Mouse (Mus musculus) hindbrain, embryonic 12.5 days (tissue): ENCODE measurements at regions not wholly inside any gene's neighbourhood (a gene's known extent, or its start where the extent isn't known, plus 50 kb on each side); places are given as distances from the start of the nearest gene placed in this dataset.
A peak's percentile ranks its signal among the peaks of the same experiment; 100 is the strongest.

Experiments
- ATAC-seq: fragments of 200-750 bp; cut with Nextera tagmentation; 2 replicates; pipeline ENCODE4 v1.8.0; 2017; ENCODE audit warnings: moderate TSS enrichment; ENCODE audit not compliant: low FRiP score
- H3K27ac ChIP-seq: fragments of 300-500 bp; sonication (generic); 2 replicates; pipeline ENCODE4 v1.5.1; 2016; ENCODE audit warnings: mild to moderate bottlenecking
- H3K27me3 ChIP-seq: fragments of 300-500 bp; sonication (generic); 2 replicates; pipeline ENCODE4 v1.6.1; 2016; ENCODE audit warnings: mild to moderate bottlenecking
- H3K36me3 ChIP-seq: fragments of 300-500 bp; sonication (generic); 2 replicates; pipeline ENCODE4 v1.6.1; 2016; ENCODE audit warnings: mild to moderate bottlenecking
- H3K4me1 ChIP-seq: fragments of 300-500 bp; sonication (generic); 2 replicates; pipeline ENCODE4 v1.6.1; 2016
- H3K4me2 ChIP-seq: fragments of 300-500 bp; sonication (generic); replicated peaks from 2 replicates; pipeline ENCODE4 v1.6.1; 2016; ENCODE audit warnings: mild to moderate bottlenecking
- H3K4me3 ChIP-seq: fragments of 300-500 bp; sonication (generic); 2 replicates; pipeline ENCODE4 v1.5.1; 2016; ENCODE audit warnings: mild to moderate bottlenecking
- H3K9ac ChIP-seq: fragments of 300-500 bp; sonication (generic); 2 replicates; pipeline ENCODE4 v1.6.1; 2016; ENCODE audit warnings: mild to moderate bottlenecking, moderate library complexity
- H3K9me3 ChIP-seq: fragments of 300-500 bp; sonication (generic); replicated peaks from 2 replicates; pipeline ENCODE4 v1.6.1; 2016; ENCODE audit warnings: mild to moderate bottlenecking
- WGBS: fragments of 180-500 bp; shearing (Covaris S2); methylation state at CpG from one replicate; pipeline ENCODE4 v1.1.7; 2016; 5-methylcytosine and 5-hydroxymethylcytosine counted together

GRCm38 (mm10) chr2:149614078-149614939, 209.5 kb downstream of the Cst10 start:
- ATAC-seq, result no peak
- no peaks in the 10 kb centered on the region for H3K36me3 ChIP-seq
- no peaks in the 10 kb centered on the region for H3K4me1 ChIP-seq
- no peak overlapping the region for H3K9ac ChIP-seq
- H3K9me3 ChIP-seq, result no peaks in the 10 kb centered on the region
- H3K4me3 ChIP-seq, result no peak overlapping the region
- 87% methylated on average over 2 of the region's 2 CpGs for WGBS
- no peak overlapping the region for H3K27ac ChIP-seq
- no peak overlapping the region for H3K4me2 ChIP-seq
- no peaks in the 10 kb centered on the region for H3K27me3 ChIP-seq

- Histone ChIP-seq H3K4me3 (no peak overlapping the region), H3K9ac (no peak overlapping the region), H3K9me3 (no peaks in the 10 kb centered on the region), H3K27me3 (no peaks in the 10 kb centered on the region), H3K4me2 (no peak overlapping the region), H3K4me1 (no peaks in the 10 kb centered on the region), H3K36me3 (no peaks in the 10 kb centered on the region), H3K27ac (no peak overlapping the region)
- no peak for ATAC-seq
- 84% methylated on average over 1 of the region's 1 CpGs for WGBS
Measured at GRCm38 (mm10) chr2:149625626-149626025, 203.4 kb upstream of the Syndig1 start.

GRCm38 (mm10) chr2:149641207-149641606, 187.8 kb upstream of the Syndig1 start:
- Histone ChIP-seq H3K27ac (no peak overlapping the region), H3K4me1 (no peaks in the 10 kb centered on the region), H3K9me3 (no peaks in the 10 kb centered on the region), H3K27me3 (no peaks in the 10 kb centered on the region), H3K4me3 (no peak overlapping the region), H3K36me3 (no peaks in the 10 kb centered on the region), H3K4me2 (no peak overlapping the region), H3K9ac (no peak overlapping the region)
- ATAC-seq, result no peak
- 93% methylated on average over 3 of the region's 3 CpGs for WGBS

- Histone ChIP-seq H3K9me3 (no peaks in the 10 kb centered on the region), H3K4me3 (no peak overlapping the region), H3K27me3 (no peaks in the 10 kb centered on the region), H3K4me1 (no peaks in the 10 kb centered on the region), H3K4me2 (no peak overlapping the region), H3K9ac (no peak overlapping the region), H3K27ac (no peak overlapping the region), H3K36me3 (no peaks in the 10 kb centered on the region)
- 67% methylated on average over 2 of the region's 2 CpGs for WGBS
- ATAC-seq, result no peak
Measured at GRCm38 (mm10) chr2:149651829-149652228, 177.2 kb upstream of the Syndig1 start.

- no peak overlapping the region for H3K4me3 ChIP-seq
- H3K9me3 ChIP-seq, result no peaks in the 10 kb centered on the region
- H3K36me3 ChIP-seq, result no peaks in the 10 kb centered on the region
- 52% methylated on average over 5 of the region's 5 CpGs for WGBS
- H3K27me3 ChIP-seq, result no peaks in the 10 kb centered on the region
- ATAC-seq, result no peak
- H3K4me2 ChIP-seq, result no peak overlapping the region
- H3K27ac ChIP-seq, result no peak overlapping the region
- H3K4me1 ChIP-seq, result no peaks in the 10 kb centered on the region
- no peak overlapping the region for H3K9ac ChIP-seq
Measured at GRCm38 (mm10) chr2:149661086-149661485, 167.9 kb upstream of the Syndig1 start.

GRCm38 (mm10) chr2:149664377-149664776, 164.6 kb upstream of the Syndig1 start:
- Histone ChIP-seq H3K27me3 (no peaks in the 10 kb centered on the region), H3K9ac (no peak overlapping the region), H3K4me2 (no peak overlapping the region), H3K9me3 (no peaks in the 10 kb centered on the region), H3K4me1 (no peaks in the 10 kb centered on the region), H3K36me3 (no peaks in the 10 kb centered on the region), H3K4me3 (no peak overlapping the region), H3K27ac (no peak overlapping the region)
- ATAC-seq, result no peak

GRCm38 (mm10) chr2:149666412-149666811, 162.6 kb upstream of the Syndig1 start:
- no peaks in the 10 kb centered on the region for H3K36me3 ChIP-seq
- no peak overlapping the region for H3K4me3 ChIP-seq
- no peak overlapping the region for H3K4me2 ChIP-seq
- H3K4me1 ChIP-seq, result no peaks in the 10 kb centered on the region
- no peaks in the 10 kb centered on the region for H3K27me3 ChIP-seq
- no peak for ATAC-seq
- H3K9ac ChIP-seq, result no peak overlapping the region
- H3K9me3 ChIP-seq, result no peaks in the 10 kb centered on the region
- WGBS, result 54% methylated on average over 3 of the region's 3 CpGs
- H3K27ac ChIP-seq, result no peak overlapping the region

GRCm38 (mm10) chr2:149671870-149672269, 157.1 kb upstream of the Syndig1 start:
- ATAC-seq, result no peak; the same call in 1 of the 2 replicates
- Histone ChIP-seq H3K9ac (no peak overlapping the region), H3K4me2 (no peak overlapping the region)

GRCm38 (mm10) chr2:149679822-149680459, 149.1 kb upstream of the Syndig1 start:
- Histone ChIP-seq H3K27me3 (no peaks in the 10 kb centered on the region), H3K9me3 (no peaks in the 10 kb centered on the region), H3K4me2 (no peak overlapping the region), H3K4me3 (no peak overlapping the region), H3K36me3 (no peaks in the 10 kb centered on the region), H3K9ac (no peak overlapping the region), H3K4me1 (no peaks in the 10 kb centered on the region), H3K27ac (no peak overlapping the region)
- 76% methylated on average over 2 of the region's 2 CpGs for WGBS
- ATAC-seq, result no peak

More at GRCm38 (mm10) chr2:149671870-149672269, 157.1 kb upstream of the Syndig1 start:
- Histone ChIP-seq H3K9me3 (no peaks in the 10 kb centered on the region), H3K36me3 (no peaks in the 10 kb centered on the region), H3K27ac (no peak overlapping the region), H3K27me3 (no peaks in the 10 kb centered on the region), H3K4me3 (no peak overlapping the region), H3K4me1 (no peaks in the 10 kb centered on the region)
- 83% methylated on average over 1 of the region's 1 CpGs for WGBS

- Histone ChIP-seq H3K4me3 (no peak overlapping the region), H3K4me1 (no peaks in the 10 kb centered on the region), H3K9ac (no peak overlapping the region), H3K27me3 (no peaks in the 10 kb centered on the region), H3K27ac (no peak overlapping the region), H3K36me3 (no peaks in the 10 kb centered on the region), H3K4me2 (no peak overlapping the region), H3K9me3 (no peaks in the 10 kb centered on the region)
- WGBS, result 88% methylated on average over 3 of the region's 3 CpGs
- ATAC-seq, result no peak
Measured at GRCm38 (mm10) chr2:149722342-149722741, 106.7 kb upstream of the Syndig1 start.

- Histone ChIP-seq H3K36me3 (no peaks in the 10 kb centered on the region), H3K27me3 (no peaks in the 10 kb centered on the region), H3K4me3 (no peak overlapping the region), H3K27ac (no peak overlapping the region), H3K4me1 (no peaks in the 10 kb centered on the region), H3K9ac (no peak overlapping the region), H3K4me2 (no peak overlapping the region), H3K9me3 (no peaks in the 10 kb centered on the region)
- 24% methylated on average over 7 of the region's 7 CpGs for WGBS
- peak; percentile 50; the same call in 1 of the 2 replicates for ATAC-seq
Measured at GRCm38 (mm10) chr2:149724279-149724678, 104.7 kb upstream of the Syndig1 start.

- no peak overlapping the region for H3K27ac ChIP-seq
- no peaks in the 10 kb centered on the region for H3K36me3 ChIP-seq
- H3K4me3 ChIP-seq, result no peak overlapping the region
- H3K9me3 ChIP-seq, result no peaks in the 10 kb centered on the region
- no peaks in the 10 kb centered on the region for H3K27me3 ChIP-seq
- H3K4me2 ChIP-seq, result no peak overlapping the region
- no peak for ATAC-seq
- WGBS, result 86% methylated on average over 3 of the region's 3 CpGs
- H3K9ac ChIP-seq, result no peak overlapping the region
- no peaks in the 10 kb centered on the region for H3K4me1 ChIP-seq
Measured at GRCm38 (mm10) chr2:149725932-149726331, 103.1 kb upstream of the Syndig1 start.

- no peak overlapping the region for H3K9ac ChIP-seq
- no peaks in the 10 kb centered on the region for H3K4me1 ChIP-seq
- no peaks in the 10 kb centered on the region for H3K9me3 ChIP-seq
- H3K27me3 ChIP-seq, result no peaks in the 10 kb centered on the region
- no peak overlapping the region for H3K4me3 ChIP-seq
- peak; percentile 52; the same call in 1 of the 2 replicates for ATAC-seq
- no peak overlapping the region for H3K27ac ChIP-seq
- H3K4me2 ChIP-seq, result no peak overlapping the region
- H3K36me3 ChIP-seq, result no peaks in the 10 kb centered on the region
- 56% methylated on average over 2 of the region's 2 CpGs for WGBS
Measured at GRCm38 (mm10) chr2:149737837-149738236, 91.2 kb upstream of the Syndig1 start.
